Mouse (Mus musculus) embryonic fibroblast, embryonic 13.5 days (primary cell): ENCODE results near the gene Ppm1b.

Source experiments
- CTCF ChIP-seq: IDR thresholded peaks from 2 replicates; pipeline ENCODE4 v1.5.1; 2011; ENCODE audit warnings: mild to moderate bottlenecking, control low read depth, low read length, moderate library complexity, borderline replicate concordance; ENCODE audit not compliant: insufficient read depth
- POLR2A ChIP-seq: IDR thresholded peaks from 2 replicates; pipeline ENCODE4 v1.6.1; 2011; ENCODE audit warnings: low read depth, mild to moderate bottlenecking, control low read depth, low read length, moderate library complexity

DNA sequence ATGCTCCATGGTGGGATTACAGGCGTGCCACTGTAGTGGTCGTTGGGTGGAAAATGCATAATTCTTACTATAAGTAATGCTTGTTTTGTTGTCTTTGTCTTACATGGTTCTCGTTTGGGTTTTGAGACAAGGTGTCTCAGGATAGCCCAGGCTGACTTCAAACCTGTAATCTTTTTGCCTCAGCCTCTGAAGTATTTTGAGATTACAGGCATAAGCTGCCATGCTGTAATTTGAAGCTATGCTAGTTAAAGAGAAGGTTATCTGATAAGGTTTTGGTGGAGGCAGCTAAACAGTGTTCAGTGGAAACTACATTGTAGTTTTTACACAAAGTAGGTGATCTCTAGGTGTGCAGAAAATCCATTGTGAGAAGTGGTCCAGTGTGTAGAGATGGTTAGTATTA, 61.8 kb downstream of the Ppm1b start:
- TF ChIP-seq POLR2A, result no peak
- TF ChIP-seq CTCF, result no peak
